In genomic region chr1:43635718-43636117, GRCm38 (mm10) we compare ENCODE assay signal across 8 mouse cellular contexts.
DNase-seq lines count a peak whose midpoint lies in the region; ATAC-seq and TF ChIP-seq lines count a peak whose summit lies in the region.
"Had no signal": no experiment of that assay in that cellular context is flagged by ENCODE, and none has a peak within 500 bp of the region (broad histone marks: within the 10 kb centered on the region; RNA-seq: fewer than 3 reads in every experiment).

No protein-coding gene starts in this region.

- peak; percentile 65 for TF ChIP-seq CTCF in Patski (IDR thresholded peaks at IDR 0.05)

- H3K27me3 ChIP-seq in Patski = no peaks in the 10 kb centered on the region
- H3K27me3 ChIP-seq in hindbrain, embryonic 11.5 days (ENCODE audit: control insufficient read depth, insufficient read depth, low read length) = no peaks in the 10 kb centered on the region
- H3K27me3 ChIP-seq: liver, embryonic 15.5 days had no signal

- no peak for ATAC-seq in Patski
- ATAC-seq in hindbrain, embryonic 11.5 days (ENCODE audit: low FRiP score) = no peak

- POLR2A ChIA-PET in Patski (lab: Charles Lee) = no interaction called here

- no peaks in the 10 kb centered on the region for H3K9me3 ChIP-seq in hindbrain, embryonic 11.5 days (ENCODE audit: control insufficient read depth, low read length)
- H3K9me3 ChIP-seq: liver, embryonic 15.5 days had no signal

- no peak overlapping the region for H3K9ac ChIP-seq in hindbrain, embryonic 11.5 days (ENCODE audit: low read depth, low read length)
- H3K9ac ChIP-seq: liver, embryonic 15.5 days had no signal

- WGBS in hindbrain, embryonic 11.5 days = 75% methylated on average over 3 of the region's 3 CpGs

- no peak overlapping the region for H3K4me3 ChIP-seq in hindbrain, embryonic 11.5 days (ENCODE audit: low read depth, low read length)
- H3K4me3 ChIP-seq: liver, embryonic 15.5 days had no signal

- no peak overlapping the region for H3K27ac ChIP-seq in hindbrain, embryonic 11.5 days (ENCODE audit: low read depth, low read length)
- H3K27ac ChIP-seq: liver, embryonic 15.5 days had no signal

- no peaks in the 10 kb centered on the region for H3K4me1 ChIP-seq in hindbrain, embryonic 11.5 days (replicated peaks; ENCODE audit: control insufficient read depth, insufficient read depth, low read length)
- H3K4me1 ChIP-seq: liver, embryonic 15.5 days had no signal

- in situ Hi-C loops in Patski (cut with MboI; ENCODE audit: low pct_unique_long_range_greater_than_20kb) = no loop called here

- no peaks in the 10 kb centered on the region for H3K36me3 ChIP-seq in hindbrain, embryonic 11.5 days (ENCODE audit: control insufficient read depth, insufficient read depth, low read length)
- H3K36me3 ChIP-seq: liver, embryonic 15.5 days had no signal

- DNase-seq in layer of hippocampus, adult 11-12 months (ENCODE audit: low spot score) = peak; percentile 47
- DNase-seq in layer of hippocampus, postnatal 36 days = no peak
- DNase-seq in CD8-positive naive resting alpha-beta T cell, adult 2 months (ENCODE audit: low read depth in 2 of 2, low spot score in 2 of 2) = peak; percentile 4 to 33
- DNase-seq in Patski (ENCODE audit: low read depth, low spot score) = no peak
- peak; percentile 21 for DNase-seq in embryo, embryonic 10.5 days (ENCODE audit: low spot score)
- peak; percentile 30 for DNase-seq in lung, postnatal 14 days
- DNase-seq in hindbrain, embryonic 11.5 days (ENCODE audit: low spot score) = no peak

- H3K4me2 ChIP-seq in hindbrain, embryonic 11.5 days (replicated peaks; ENCODE audit: low read depth, low read length) = no peak overlapping the region
- H3K4me2 ChIP-seq: liver, embryonic 15.5 days had no signal

- CTCF ChIA-PET in Patski (lab: Charles Lee) = interaction anchor here (0.8 to 1.5 kb wide), 2 partner anchors 23 to 28 kb away, joined by 3 read pairs; no protein-coding TSS in a partner anchor

Comparison
In these comparisons a context has a peak if more than half of its experiments do, and no peak if none do; other contexts are left out.
1. DNase-seq: peak in layer of hippocampus, adult 11-12 months (single experiment), CD8-positive naive resting alpha-beta T cell, adult 2 months (2 of 2), embryo, embryonic 10.5 days (single experiment) and lung, postnatal 14 days (single experiment); none in layer of hippocampus, postnatal 36 days (0 of 2), Patski (single experiment) and hindbrain, embryonic 11.5 days (single experiment).